Mouse (Mus musculus): Measurements from ENCODE around the gene Erf.

Gene Erf

DNA sequence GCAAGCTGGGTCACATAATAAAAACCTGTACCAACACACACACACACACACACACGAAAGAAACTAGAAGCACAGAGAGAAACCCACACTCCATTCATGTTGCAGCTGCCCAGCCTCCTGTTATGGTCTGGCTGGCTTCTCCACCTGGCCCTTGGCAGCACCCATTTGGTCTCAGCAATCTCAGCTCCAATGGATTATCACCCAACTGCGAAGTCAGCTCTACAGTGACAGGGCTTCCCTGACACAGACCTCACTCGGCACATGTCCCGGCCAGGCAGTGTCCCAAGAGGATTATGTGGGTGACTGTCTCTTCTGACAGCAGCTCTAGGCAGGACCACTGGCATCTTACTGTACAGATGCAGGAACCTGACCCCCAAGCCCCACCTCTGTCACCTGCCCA lies 40.1 kb downstream of the Erf start:
- DNase-seq (ENCODE audit: low read depth, low spot score): no peak

DNA sequence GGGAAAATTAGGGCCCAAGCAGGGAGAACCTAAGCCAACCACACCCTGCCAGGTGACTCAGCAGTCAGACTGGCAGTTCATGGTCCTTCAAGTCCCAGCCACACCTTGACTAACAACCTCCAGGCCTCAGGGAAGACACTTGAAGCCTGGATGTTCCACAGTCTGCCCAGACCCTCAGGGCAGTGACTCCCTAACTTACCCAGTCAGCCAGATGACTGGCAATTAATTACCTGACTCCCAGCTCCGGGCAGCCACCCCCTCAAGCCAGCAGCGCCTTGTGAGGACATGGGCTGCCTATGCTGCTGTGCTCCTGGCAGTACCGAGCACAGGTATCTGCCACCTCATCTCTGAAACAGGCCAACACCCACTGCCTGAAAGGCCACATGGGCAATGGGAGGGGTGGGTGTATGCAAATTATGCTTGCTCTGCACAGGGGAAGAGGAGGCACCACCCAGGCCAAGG lies 41.4 kb downstream of the Erf start:
- DNase-seq (ENCODE audit: low read depth, low spot score): no peak

DNA sequence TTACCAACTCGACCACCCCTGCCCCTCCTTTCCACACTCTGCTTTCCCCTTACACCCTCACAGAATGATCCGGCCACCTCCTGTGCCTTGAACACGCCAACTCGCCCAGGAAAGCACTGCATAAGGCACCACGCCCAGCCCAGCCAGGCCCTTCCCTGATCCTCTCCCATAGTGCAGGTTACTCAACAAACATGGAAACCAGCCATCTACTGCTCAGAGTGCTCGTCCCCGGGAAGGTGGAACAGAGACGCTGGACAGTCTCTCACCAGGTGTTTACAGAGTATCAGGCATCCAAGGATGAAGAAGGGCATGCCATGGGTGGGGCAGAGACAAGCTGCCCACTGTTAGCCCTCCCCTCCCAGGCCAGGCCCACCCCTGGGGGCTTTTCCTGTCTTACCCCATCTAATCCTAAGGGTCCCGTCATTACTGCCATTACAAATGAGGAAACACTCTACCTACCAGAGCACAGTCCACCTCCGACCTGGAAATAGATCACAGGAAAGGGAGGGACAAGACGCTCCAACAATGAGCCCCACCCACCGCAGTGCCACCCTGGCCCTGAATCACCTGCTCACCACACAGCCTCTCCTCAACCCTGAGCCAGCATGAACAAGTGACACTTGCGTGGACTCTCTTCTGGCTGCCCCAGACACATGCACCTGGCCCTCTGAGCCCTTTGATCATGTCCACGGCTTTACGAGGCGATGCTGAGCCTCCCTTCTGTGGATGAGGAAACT lies 44.3 kb downstream of the Erf start:
- DNase-seq (ENCODE audit: low read depth, low spot score): no peak

- no peak for DNase-seq (ENCODE audit: low read depth, low spot score)
These were observed 45.0 kb downstream of the Erf start for GRCm38 (mm10) chr7:25205355-25206093.

DNA sequence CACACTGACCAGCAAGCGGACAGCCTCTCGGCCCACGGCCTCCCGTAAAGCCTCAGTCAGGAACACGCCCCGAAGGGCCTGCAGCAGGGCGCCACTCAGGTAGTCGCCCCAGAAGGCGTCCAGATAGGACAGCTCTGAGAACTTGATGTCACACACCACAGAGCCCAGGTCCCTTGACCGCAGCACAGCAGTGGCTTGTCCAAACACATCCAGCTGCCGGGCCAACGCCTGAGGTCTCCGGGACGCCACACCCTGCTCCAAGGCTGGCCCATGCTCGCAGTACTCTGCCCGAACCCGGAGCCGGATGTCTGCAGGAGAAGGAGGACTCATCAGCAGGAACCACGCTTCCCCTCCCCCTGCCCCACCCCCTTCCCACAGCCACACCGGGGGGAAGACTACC lies 46.9 kb downstream of the Erf start:
- DNase-seq (ENCODE audit: low read depth, low spot score): no peak

DNA sequence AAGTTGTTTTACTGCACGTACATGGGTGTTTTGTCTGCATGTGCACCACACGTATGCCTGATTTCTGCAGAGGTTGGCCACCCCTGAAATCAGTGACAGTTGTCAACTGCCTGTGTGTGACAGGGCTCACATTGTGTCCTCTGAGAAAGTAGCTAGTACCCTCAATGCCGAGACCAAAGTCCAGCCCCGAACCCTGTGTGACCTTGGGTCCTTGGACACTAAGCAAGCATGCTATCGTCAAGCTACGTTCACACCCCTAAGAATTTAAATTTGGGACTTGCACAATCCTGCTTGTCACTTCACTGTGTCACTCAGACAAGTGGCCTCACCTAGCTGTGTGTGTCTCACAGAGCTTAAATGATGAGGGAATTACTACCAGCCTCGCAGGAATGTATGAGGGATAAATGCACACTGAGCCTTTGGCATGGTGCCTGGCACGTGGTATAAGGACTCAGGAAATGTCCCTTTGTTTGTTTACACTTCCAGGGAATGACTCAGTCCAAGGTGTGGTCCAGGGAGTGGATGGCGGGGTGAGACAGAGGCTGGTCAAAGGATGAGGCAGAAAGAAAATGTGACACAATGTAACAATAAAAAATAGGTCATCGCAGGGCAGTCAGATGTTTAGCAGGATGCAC lies 53.1 kb downstream of the Erf start:
- DNase-seq (ENCODE audit: low read depth, low spot score): no peak

GRCm38 (mm10) chr7:25196107-25196506 lies 54.5 kb downstream of the Erf start:
- no peak for DNase-seq (ENCODE audit: low read depth, low spot score)

- DNase-seq (ENCODE audit: low read depth, low spot score): no peak
These were observed 55.4 kb downstream of the Erf start for GRCm38 (mm10) chr7:25195148-25195547.
